ENCODE assay signal across 18 mouse cellular contexts in genomic region chr9:82484341-82484740, GRCm38 (mm10).
DNase-seq lines count a peak whose midpoint lies in the region; ATAC-seq lines count a peak whose summit lies in the region.
"Had no signal": no experiment of that assay in that cellular context is flagged by ENCODE, and none has a peak within 500 bp of the region (broad histone marks: within the 10 kb centered on the region; RNA-seq: fewer than 3 reads in every experiment).

No protein-coding gene starts in this region.

- no peak overlapping the region for H3K27ac ChIP-seq in embryonic facial prominence, embryonic 14.5 days (replicated peaks; ENCODE audit: low read depth, low read length)
- H3K27ac ChIP-seq: forebrain, embryonic 10.5 days; gastrocnemius, adult 2 months; midbrain, embryonic 13.5 days; neural tube, embryonic 13.5 days had no signal

- H3K4me1 ChIP-seq in embryonic facial prominence, embryonic 14.5 days (ENCODE audit: control insufficient read depth, insufficient read depth, low read length), result no peaks in the 10 kb centered on the region
- H3K4me1 ChIP-seq: forebrain, embryonic 10.5 days; midbrain, embryonic 13.5 days; neural tube, embryonic 13.5 days had no signal

- no peak overlapping the region for H3K4me2 ChIP-seq in embryonic facial prominence, embryonic 14.5 days (ENCODE audit: low read depth, low read length)
- H3K4me2 ChIP-seq: midbrain, embryonic 13.5 days; neural tube, embryonic 13.5 days had no signal

- no peaks in the 10 kb centered on the region for H3K27me3 ChIP-seq in embryonic facial prominence, embryonic 14.5 days (replicated peaks; ENCODE audit: control insufficient read depth, insufficient read depth, low read length)
- H3K27me3 ChIP-seq: midbrain, embryonic 13.5 days; neural tube, embryonic 13.5 days had no signal

- intact Hi-C loops in gastrocnemius, postnatal 36 days (cut with DNase I), result no loop called here

- H3K36me3 ChIP-seq in embryonic facial prominence, embryonic 14.5 days (ENCODE audit: control insufficient read depth, insufficient read depth, low read length), result no peaks in the 10 kb centered on the region
- H3K36me3 ChIP-seq: forebrain, embryonic 10.5 days; midbrain, embryonic 13.5 days; neural tube, embryonic 13.5 days had no signal

- H3K4me3 ChIP-seq in embryonic facial prominence, embryonic 14.5 days (ENCODE audit: low read depth, low read length), result no peak overlapping the region
- H3K4me3 ChIP-seq: forebrain, embryonic 10.5 days; gastrocnemius, adult 2 months; midbrain, embryonic 13.5 days; neural tube, embryonic 13.5 days had no signal

- no peaks in the 10 kb centered on the region for H3K9me3 ChIP-seq in embryonic facial prominence, embryonic 14.5 days (ENCODE audit: control insufficient read depth, low read length)
- H3K9me3 ChIP-seq: forebrain, embryonic 10.5 days; midbrain, embryonic 13.5 days; neural tube, embryonic 13.5 days had no signal

- ATAC-seq in embryonic facial prominence, embryonic 14.5 days (ENCODE audit: low read depth), result peak; percentile 67
- 0 out of 2 replicates have a peak, but pooled peaks have one; percentile 27 for ATAC-seq in monocyte, adult 5-6 weeks (replicated peaks; ENCODE audit: insufficient number of reproducible peaks, low FRiP score, low TSS enrichment, poor library complexity, severe bottlenecking)
- ATAC-seq: hindbrain, embryonic 16.5 days; intestine, embryonic 16.5 days; midbrain, embryonic 13.5 days had no signal

- 67% methylated on average over 1 of the region's 1 CpGs for WGBS in embryonic facial prominence, embryonic 14.5 days

- no peak overlapping the region for H3K9ac ChIP-seq in embryonic facial prominence, embryonic 14.5 days (ENCODE audit: low read depth, low read length)
- H3K9ac ChIP-seq: midbrain, embryonic 13.5 days; neural tube, embryonic 13.5 days had no signal

- DNase-seq in kidney, postnatal 10 days, result peak; percentile 4
- no peak for DNase-seq in kidney, postnatal 14 days
- DNase-seq in adrenal gland, postnatal 10 days, result peak; percentile 61
- peak; percentile 29 for DNase-seq in embryonic facial prominence, embryonic 14.5 days (ENCODE audit: low spot score)
- no peak for DNase-seq in right cerebral cortex, postnatal 4 days
- no peak for DNase-seq in gastrocnemius, postnatal 36 days
- DNase-seq: cerebellum, adult 9-10 months; gastrocnemius, adult 2 months; liver; lung, postnatal 14 days; spleen, adult 18-20 months; thymus, adult 2 months had no signal

Comparison
In these comparisons a context has a peak if more than half of its experiments do, and no peak if none do; other contexts are left out.
1. DNase-seq: peak in kidney, postnatal 10 days (single experiment), adrenal gland, postnatal 10 days (single experiment) and embryonic facial prominence, embryonic 14.5 days (single experiment); none in kidney, postnatal 14 days (single experiment), right cerebral cortex, postnatal 4 days (single experiment) and gastrocnemius, postnatal 36 days (0 of 2).